Mouse (Mus musculus): ENCODE measurements around the gene Rbm10.

Gene Rbm10

GRCm38 (mm10) chrX:20617176-20617902 is at the start of gene Rbm10, which contains the start of gene Ndufb11:
TSS of gene Rbm10 (plus strand) at chrX:20617503.
TSS of gene Ndufb11 (minus strand) at chrX:20617619.
- no peak for TF ChIP-seq NANOG (IDR thresholded peaks at IDR 0.05; ENCODE audit: borderline replicate concordance, low read length)
- TF ChIP-seq POU5F1 (IDR thresholded peaks at IDR 0.05; ENCODE audit: borderline replicate concordance, low read length), result no peak
- no peak for TF ChIP-seq CTCF (conservative IDR thresholded peaks at IDR 0.05; ENCODE audit: low read length)
- Histone ChIP-seq H3K4me1 (replicated peaks; ENCODE audit: low read depth, low read length) (peaks cover 27% of the 10 kb centered on the region), H3K4me3 (replicated peaks; ENCODE audit: low read length) (peak within 1 kb of the TSS; percentile 87), H3K9me3 (ENCODE audit: low read length) (no peaks in the 10 kb centered on the region), H3K27me3 (ENCODE audit: insufficient read depth, low read length) (no peaks in the 10 kb centered on the region), H3K36me3 (ENCODE audit: insufficient read depth, low read length) (peaks cover 43% of the 10 kb centered on the region)

GRCm38 (mm10) chrX:20571024-20571423 is 46.3 kb upstream of the Rbm10 start:
- Histone ChIP-seq H3K4me1 (replicated peaks; ENCODE audit: low read depth, low read length) (no peaks in the 10 kb centered on the region), H3K4me3 (replicated peaks; ENCODE audit: low read length) (no peak overlapping the region), H3K36me3 (ENCODE audit: insufficient read depth, low read length) (no peaks in the 10 kb centered on the region), H3K9me3 (ENCODE audit: low read length) (no peaks in the 10 kb centered on the region), H3K27me3 (ENCODE audit: insufficient read depth, low read length) (no peaks in the 10 kb centered on the region)
- TF ChIP-seq POU5F1 (IDR thresholded peaks at IDR 0.05; ENCODE audit: borderline replicate concordance, low read length) (no peak), NANOG (IDR thresholded peaks at IDR 0.05; ENCODE audit: borderline replicate concordance, low read length) (no peak), CTCF (conservative IDR thresholded peaks at IDR 0.05; ENCODE audit: low read length) (no peak)

GRCm38 (mm10) chrX:20572683-20573082 is 44.6 kb upstream of the Rbm10 start:
- Histone ChIP-seq H3K27me3 (ENCODE audit: insufficient read depth, low read length) (no peaks in the 10 kb centered on the region), H3K4me1 (replicated peaks; ENCODE audit: low read depth, low read length) (no peaks in the 10 kb centered on the region), H3K4me3 (replicated peaks; ENCODE audit: low read length) (no peak overlapping the region), H3K36me3 (ENCODE audit: insufficient read depth, low read length) (no peaks in the 10 kb centered on the region), H3K9me3 (ENCODE audit: low read length) (no peaks in the 10 kb centered on the region)
- TF ChIP-seq POU5F1 (IDR thresholded peaks at IDR 0.05; ENCODE audit: borderline replicate concordance, low read length) (no peak), CTCF (conservative IDR thresholded peaks at IDR 0.05; ENCODE audit: low read length) (no peak), NANOG (IDR thresholded peaks at IDR 0.05; ENCODE audit: borderline replicate concordance, low read length) (no peak)

- TF ChIP-seq CTCF (conservative IDR thresholded peaks at IDR 0.05; ENCODE audit: low read length), result no peak
- no peak for TF ChIP-seq NANOG (IDR thresholded peaks at IDR 0.05; ENCODE audit: borderline replicate concordance, low read length)
- no peak for TF ChIP-seq POU5F1 (IDR thresholded peaks at IDR 0.05; ENCODE audit: borderline replicate concordance, low read length)
- Histone ChIP-seq H3K36me3 (ENCODE audit: insufficient read depth, low read length) (no peaks in the 10 kb centered on the region), H3K4me1 (replicated peaks; ENCODE audit: low read depth, low read length) (no peaks in the 10 kb centered on the region), H3K9me3 (ENCODE audit: low read length) (no peaks in the 10 kb centered on the region), H3K4me3 (replicated peaks; ENCODE audit: low read length) (no peak overlapping the region), H3K27me3 (ENCODE audit: insufficient read depth, low read length) (no peaks in the 10 kb centered on the region)
Observed at GRCm38 (mm10) chrX:20573927-20574326, 43.4 kb upstream of the Rbm10 start.

- Histone ChIP-seq H3K4me3 (replicated peaks; ENCODE audit: low read length) (no peak overlapping the region), H3K4me1 (replicated peaks; ENCODE audit: low read depth, low read length) (no peaks in the 10 kb centered on the region), H3K27me3 (ENCODE audit: insufficient read depth, low read length) (no peaks in the 10 kb centered on the region), H3K9me3 (ENCODE audit: low read length) (no peaks in the 10 kb centered on the region), H3K36me3 (ENCODE audit: insufficient read depth, low read length) (no peaks in the 10 kb centered on the region)
- TF ChIP-seq CTCF (conservative IDR thresholded peaks at IDR 0.05; ENCODE audit: low read length) (peak; percentile 23), POU5F1 (IDR thresholded peaks at IDR 0.05; ENCODE audit: borderline replicate concordance, low read length) (no peak)
Observed at GRCm38 (mm10) chrX:20587968-20588367, 29.3 kb upstream of the Rbm10 start.

GRCm38 (mm10) chrX:20608500-20608899 is 8.8 kb upstream of the Rbm10 start:
- H3K4me1 ChIP-seq (replicated peaks; ENCODE audit: low read depth, low read length), result no peaks in the 10 kb centered on the region
- no peaks in the 10 kb centered on the region for H3K27me3 ChIP-seq (ENCODE audit: insufficient read depth, low read length)
- TF ChIP-seq CTCF (conservative IDR thresholded peaks at IDR 0.05; ENCODE audit: low read length) (no peak), POU5F1 (IDR thresholded peaks at IDR 0.05; ENCODE audit: borderline replicate concordance, low read length) (no peak), NANOG (IDR thresholded peaks at IDR 0.05; ENCODE audit: borderline replicate concordance, low read length) (no peak)
- no peak overlapping the region for H3K4me3 ChIP-seq (replicated peaks; ENCODE audit: low read length)
- H3K36me3 ChIP-seq (ENCODE audit: insufficient read depth, low read length), result no peaks in the 10 kb centered on the region
- H3K9me3 ChIP-seq (ENCODE audit: low read length), result no peaks in the 10 kb centered on the region

GRCm38 (mm10) chrX:20616861-20617175 is 485 bp upstream of the Rbm10 start:
- no peak for TF ChIP-seq CTCF (conservative IDR thresholded peaks at IDR 0.05; ENCODE audit: low read length)
- no peak for TF ChIP-seq NANOG (IDR thresholded peaks at IDR 0.05; ENCODE audit: borderline replicate concordance, low read length)
- no peak for TF ChIP-seq POU5F1 (IDR thresholded peaks at IDR 0.05; ENCODE audit: borderline replicate concordance, low read length)
- Histone ChIP-seq H3K27me3 (ENCODE audit: insufficient read depth, low read length) (no peaks in the 10 kb centered on the region), H3K9me3 (ENCODE audit: low read length) (no peaks in the 10 kb centered on the region), H3K4me1 (replicated peaks; ENCODE audit: low read depth, low read length) (peaks cover 27% of the 10 kb centered on the region), H3K4me3 (replicated peaks; ENCODE audit: low read length) (peak overlapping the region; percentile 87), H3K36me3 (ENCODE audit: insufficient read depth, low read length) (peaks cover 39% of the 10 kb centered on the region)

GRCm38 (mm10) chrX:20617903-20618399 is 648 bp downstream of the Rbm10 start:
- H3K4me1 ChIP-seq (replicated peaks; ENCODE audit: low read depth, low read length), result peaks cover 27% of the 10 kb centered on the region
- peak overlapping the region; percentile 87 for H3K4me3 ChIP-seq (replicated peaks; ENCODE audit: low read length)
- H3K36me3 ChIP-seq (ENCODE audit: insufficient read depth, low read length), result peaks cover 48% of the 10 kb centered on the region
- no peaks in the 10 kb centered on the region for H3K9me3 ChIP-seq (ENCODE audit: low read length)
- TF ChIP-seq NANOG (IDR thresholded peaks at IDR 0.05; ENCODE audit: borderline replicate concordance, low read length) (no peak), CTCF (conservative IDR thresholded peaks at IDR 0.05; ENCODE audit: low read length) (no peak), POU5F1 (IDR thresholded peaks at IDR 0.05; ENCODE audit: borderline replicate concordance, low read length) (no peak)
- no peaks in the 10 kb centered on the region for H3K27me3 ChIP-seq (ENCODE audit: insufficient read depth, low read length)

GRCm38 (mm10) chrX:20638141-20638540 is 20.8 kb downstream of the Rbm10 start:
- H3K36me3 ChIP-seq (ENCODE audit: insufficient read depth, low read length), result peaks cover 80% of the 10 kb centered on the region
- no peaks in the 10 kb centered on the region for H3K9me3 ChIP-seq (ENCODE audit: low read length)
- H3K27me3 ChIP-seq (ENCODE audit: insufficient read depth, low read length), result no peaks in the 10 kb centered on the region
- TF ChIP-seq POU5F1 (IDR thresholded peaks at IDR 0.05; ENCODE audit: borderline replicate concordance, low read length) (no peak), CTCF (conservative IDR thresholded peaks at IDR 0.05; ENCODE audit: low read length) (no peak)
- H3K4me3 ChIP-seq (replicated peaks; ENCODE audit: low read length), result no peak overlapping the region
- H3K4me1 ChIP-seq (replicated peaks; ENCODE audit: low read depth, low read length), result peaks cover 30% of the 10 kb centered on the region

All from E14TG2a.4 (cell line).